In the genomic region with DNA sequence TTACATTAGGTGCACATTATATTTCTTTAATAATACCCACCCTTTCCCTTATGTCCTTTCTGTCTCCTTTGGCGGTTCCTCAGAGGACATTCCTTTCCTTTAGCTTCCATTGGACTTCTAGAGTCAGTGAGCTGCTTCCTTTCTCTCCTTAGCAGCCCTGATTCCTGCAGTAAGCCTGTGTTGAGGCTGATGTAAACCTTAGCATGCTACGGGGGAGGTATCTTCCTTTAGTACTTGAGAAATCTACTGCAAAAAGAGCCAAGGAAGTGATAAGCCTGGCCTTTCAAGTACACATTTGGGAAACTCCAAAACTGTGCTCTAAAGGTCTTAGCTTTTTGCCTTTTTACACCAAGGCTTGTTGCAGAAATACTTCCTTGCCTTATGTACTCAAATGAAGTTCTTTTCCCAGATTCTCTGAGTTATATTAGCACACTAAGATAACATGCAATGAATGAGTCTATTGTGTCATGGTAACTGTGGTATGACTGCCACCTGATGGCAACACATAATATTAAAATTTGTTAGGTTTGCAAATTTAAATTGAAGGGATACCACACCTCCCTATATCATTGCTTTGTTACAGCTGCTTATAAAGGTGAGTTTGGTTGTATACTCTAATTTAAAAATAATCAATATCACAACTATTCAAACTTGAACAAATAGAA, we compare ENCODE assay signal across 10 mouse cellular contexts. TPM values are rescaled to one million over a fixed set of nuclear protein-coding genes. Genes with fewer than 3 reads are reported as not detected.
A peak's percentile ranks its signal among the peaks of the same experiment; 100 is the strongest.
DNase-seq lines count a peak whose midpoint lies in the region; ATAC-seq and TF ChIP-seq lines count a peak whose summit lies in the region.
"Had no signal": no experiment of that assay in that cellular context is flagged by ENCODE, and none has a peak within 500 bp of the region (broad histone marks: within the 10 kb centered on the region; RNA-seq: fewer than 3 reads in every experiment).

No protein-coding gene starts in this region.

- H3K9ac ChIP-seq in hindbrain, embryonic 16.5 days (ENCODE audit: low read depth, low read length), result no peak overlapping the region
- H3K9ac ChIP-seq in hindbrain, embryonic 12.5 days, result no peak overlapping the region
- H3K9ac ChIP-seq in forebrain, postnatal 0 days, result no peak overlapping the region
- H3K9ac ChIP-seq in neural tube, embryonic 15.5 days (replicated peaks), result no peak overlapping the region
- H3K9ac ChIP-seq: midbrain, embryonic 12.5 days had no signal

- H3K36me3 ChIP-seq in hindbrain, embryonic 16.5 days (ENCODE audit: control insufficient read depth, insufficient read depth, low read length), result 0 out of 2 replicates have a peak, but pooled peaks cover 8% of the 10 kb centered on the region
- peaks cover 15% of the 10 kb centered on the region for H3K36me3 ChIP-seq in hindbrain, embryonic 12.5 days
- peaks cover 9% of the 10 kb centered on the region for H3K36me3 ChIP-seq in forebrain, postnatal 0 days (ENCODE audit: insufficient read depth)
- peaks cover 7% of the 10 kb centered on the region; the same call in 1 of the 2 replicates for H3K36me3 ChIP-seq in neural tube, embryonic 15.5 days

- no peak overlapping the region for H3K27ac ChIP-seq in hindbrain, embryonic 16.5 days (ENCODE audit: low read depth, low read length)
- no peak overlapping the region for H3K27ac ChIP-seq in hindbrain, embryonic 12.5 days
- no peak overlapping the region for H3K27ac ChIP-seq in forebrain, postnatal 0 days (ENCODE audit: low read depth, low read length)
- no peak overlapping the region for H3K27ac ChIP-seq in neural tube, embryonic 15.5 days (replicated peaks)
- H3K27ac ChIP-seq: midbrain, embryonic 12.5 days had no signal

- no peak overlapping the region for H3K4me2 ChIP-seq in hindbrain, embryonic 16.5 days (ENCODE audit: low read length)
- H3K4me2 ChIP-seq in hindbrain, embryonic 12.5 days (replicated peaks), result no peak overlapping the region
- no peak overlapping the region for H3K4me2 ChIP-seq in forebrain, postnatal 0 days (ENCODE audit: low read depth)
- H3K4me2 ChIP-seq in neural tube, embryonic 15.5 days, result no peak overlapping the region
- H3K4me2 ChIP-seq: midbrain, embryonic 12.5 days had no signal

- H3K27me3 ChIP-seq in hindbrain, embryonic 16.5 days (replicated peaks; ENCODE audit: control insufficient read depth, insufficient read depth, low read length), result no peaks in the 10 kb centered on the region
- no peaks in the 10 kb centered on the region for H3K27me3 ChIP-seq in hindbrain, embryonic 12.5 days
- H3K27me3 ChIP-seq in forebrain, postnatal 0 days (ENCODE audit: insufficient read depth, low read length), result no peaks in the 10 kb centered on the region
- H3K27me3 ChIP-seq in neural tube, embryonic 15.5 days (replicated peaks), result no peaks in the 10 kb centered on the region
- H3K27me3 ChIP-seq: midbrain, embryonic 12.5 days had no signal

- no peaks in the 10 kb centered on the region for H3K9me3 ChIP-seq in hindbrain, embryonic 16.5 days (ENCODE audit: control insufficient read depth, low read length)
- no peaks in the 10 kb centered on the region for H3K9me3 ChIP-seq in hindbrain, embryonic 12.5 days (replicated peaks)
- H3K9me3 ChIP-seq in forebrain, postnatal 0 days (ENCODE audit: low read length), result no peaks in the 10 kb centered on the region
- no peaks in the 10 kb centered on the region for H3K9me3 ChIP-seq in neural tube, embryonic 15.5 days (replicated peaks)
- H3K9me3 ChIP-seq: midbrain, embryonic 12.5 days had no signal

- no peak overlapping the region for H3K4me3 ChIP-seq in hindbrain, embryonic 16.5 days (ENCODE audit: low read length)
- no peak overlapping the region for H3K4me3 ChIP-seq in hindbrain, embryonic 12.5 days
- H3K4me3 ChIP-seq in forebrain, postnatal 0 days (ENCODE audit: low read depth, low read length), result no peak overlapping the region
- no peak overlapping the region for H3K4me3 ChIP-seq in neural tube, embryonic 15.5 days (replicated peaks)
- H3K4me3 ChIP-seq: midbrain, embryonic 12.5 days had no signal

- WGBS in hindbrain, embryonic 16.5 days, result 91% methylated on average over 2 of the region's 2 CpGs
- WGBS in hindbrain, embryonic 12.5 days, result 84% methylated on average over 2 of the region's 2 CpGs
- WGBS in forebrain, postnatal 0 days, result 83% methylated on average over 2 of the region's 2 CpGs
- WGBS in neural tube, embryonic 15.5 days, result 91% methylated on average over 2 of the region's 2 CpGs

- DNase-seq in 3T3-L1 (ENCODE audit: low read depth, low spot score), result peak; percentile 60
- peak; percentile 65 for DNase-seq in CD4-positive, CD25-positive, alpha-beta regulatory T cell, adult 2 months (ENCODE audit: low read depth, low spot score)
- DNase-seq in forebrain, postnatal 0 days, result peak; percentile 48
- DNase-seq in thymus, adult 18-20 months, result no peak
- no peak for DNase-seq in cerebellum, adult 11 months
- DNase-seq: right cerebral cortex, postnatal 25 days had no signal

- H3K4me1 ChIP-seq in hindbrain, embryonic 16.5 days (ENCODE audit: control insufficient read depth, insufficient read depth, low read depth, low read length), result no peaks in the 10 kb centered on the region
- no peaks in the 10 kb centered on the region for H3K4me1 ChIP-seq in hindbrain, embryonic 12.5 days
- H3K4me1 ChIP-seq in forebrain, postnatal 0 days (ENCODE audit: insufficient read depth), result no peaks in the 10 kb centered on the region
- no peaks in the 10 kb centered on the region for H3K4me1 ChIP-seq in neural tube, embryonic 15.5 days
- H3K4me1 ChIP-seq: midbrain, embryonic 12.5 days had no signal

- peak; percentile 69 for TF ChIP-seq CTCF in forebrain, postnatal 0 days (IDR thresholded peaks at IDR 0.05; ENCODE audit: low read depth)

- ATAC-seq in hindbrain, embryonic 16.5 days, result peak; percentile 58; the same call in 1 of the 2 replicates
- ATAC-seq in hindbrain, embryonic 12.5 days (ENCODE audit: low FRiP score), result no peak
- peak; percentile 68 for ATAC-seq in forebrain, postnatal 0 days
- ATAC-seq in neural tube, embryonic 15.5 days (ENCODE audit: low FRiP score), result no peak

RNA-seq across cellular contexts. Expression of a gene that starts 28.4 kb away (rescaled TPM):
- 75.0 and 85.0 TPM in 2 replicates for polyA plus RNA-seq in hindbrain, embryonic 16.5 days (2015; fragmentation: Nextera tagmentation; extraction: Ambion mirVana)
- 86.8 and 93.6 TPM in 2 replicates for polyA plus RNA-seq in hindbrain, embryonic 12.5 days (2016; fragmentation: Nextera tagmentation; extraction: Ambion mirVana)
- 44.1 and 62.4 TPM in 2 replicates for total RNA-seq in forebrain, postnatal 0 days (2014; rRNA removed)
- 111 and 136 TPM in 2 replicates for polyA plus RNA-seq in forebrain, postnatal 0 days (2015; fragmentation: Nextera tagmentation; extraction: Ambion mirVana)
- polyA plus RNA-seq in neural tube, embryonic 15.5 days (2015; fragmentation: Nextera tagmentation; extraction: Ambion mirVana), result 79.2 and 85.2 TPM in 2 replicates

Comparison
In these comparisons a context has a peak if more than half of its experiments do, and no peak if none do; other contexts are left out.
1. ATAC-seq: peak in hindbrain, embryonic 16.5 days (single experiment) and forebrain, postnatal 0 days (single experiment); none in hindbrain, embryonic 12.5 days (single experiment) and neural tube, embryonic 15.5 days (single experiment).
2. DNase-seq: peak in 3T3-L1 (single experiment), CD4-positive, CD25-positive, alpha-beta regulatory T cell, adult 2 months (single experiment) and forebrain, postnatal 0 days (single experiment); none in thymus, adult 18-20 months (0 of 2) and cerebellum, adult 11 months (single experiment).